Mouse (Mus musculus) MEL (cell line): Measurements from ENCODE around the gene Phb. TPM values are rescaled to one million over a fixed set of nuclear protein-coding genes. Genes with fewer than 3 reads are reported as not detected.

Experiments used
- DNase-seq: peaks from one replicate; pipeline ENCODE4 v3.0.0; 2011; ENCODE audit warnings: low read depth, low spot score
- H3K27ac ChIP-seq: 2 replicates; pipeline ENCODE4 v1.5.1; 2012; ENCODE audit warnings: low read depth, mild to moderate bottlenecking, control low read depth, low read length, moderate library complexity; ENCODE audit not compliant: control insufficient read depth
- H3K27me3 ChIP-seq, 2 experiments: fragments of 150-350 bp in 1 of 2; sonication (generic) in 1 of 2; 2 replicates each; pipeline ENCODE4 v1.6.1; 2012; ENCODE audit warnings: low read length in 2 of 2, mild to moderate bottlenecking in 2 of 2, improper control_type of control experiment in 1 of 2, moderate library complexity in 1 of 2; ENCODE audit not compliant: insufficient read depth in 2 of 2, control insufficient read depth in 1 of 2
- H3K36me3 ChIP-seq, 2 experiments: 2 replicates each; pipeline ENCODE4 v1.6.1; 2012 to 2014; ENCODE audit warnings: low read length in 2 of 2, improper control_type of control experiment in 1 of 2, inconsistent platforms in 1 of 2, mild to moderate bottlenecking in 1 of 2; ENCODE audit not compliant: insufficient read depth in 2 of 2, control insufficient read depth in 1 of 2
- H3K4me1 ChIP-seq, 2 experiments: fragments of 150-350 bp in 1 of 2; sonication (generic) in 1 of 2; 2 replicates each; pipeline ENCODE4 v1.6.1; 2012; ENCODE audit warnings: low read length in 2 of 2, improper control_type of control experiment in 1 of 2, mild to moderate bottlenecking in 1 of 2; ENCODE audit not compliant: insufficient read depth in 2 of 2, control insufficient read depth in 1 of 2
- H3K4me3 ChIP-seq, 2 experiments: fragments of 150-350 bp in 1 of 2; sonication (generic) in 1 of 2; 2 replicates each; pipeline ENCODE4 v1.5.1; 2012; ENCODE audit warnings: low read depth in 2 of 2, low read length in 2 of 2, mild to moderate bottlenecking in 2 of 2, moderate library complexity in 2 of 2, control low read depth in 1 of 2, improper control_type of control experiment in 1 of 2; ENCODE audit not compliant: control insufficient read depth in 1 of 2, insufficient read depth in 1 of 2
- H3K79me2 ChIP-seq: 2 replicates; pipeline ENCODE4 v1.6.1; 2012; ENCODE audit warnings: mild to moderate bottlenecking, low read length, moderate library complexity; ENCODE audit not compliant: control insufficient read depth, poor library complexity, insufficient read depth
- H3K9ac ChIP-seq: 2 replicates; pipeline ENCODE4 v1.6.1; 2012; ENCODE audit warnings: low read depth, mild to moderate bottlenecking, control low read depth, low read length, moderate library complexity; ENCODE audit not compliant: control insufficient read depth, poor library complexity, severe bottlenecking
- H3K9me3 ChIP-seq: fragments of 150-350 bp; sonication (generic); replicated peaks from 2 replicates; pipeline ENCODE4 v1.6.1; 2012; ENCODE audit warnings: mild to moderate bottlenecking, low read length, improper control_type of control experiment, moderate library complexity; ENCODE audit not compliant: insufficient read depth
- BHLHE40 ChIP-seq: IDR thresholded peaks from 2 replicates; pipeline ENCODE4 v1.6.1; 2012; ENCODE audit warnings: low read depth, mild to moderate bottlenecking, inconsistent platforms, low read length, improper control_type of control experiment, borderline replicate concordance
- CHD1 ChIP-seq: IDR thresholded peaks from 2 replicates; pipeline ENCODE4 v1.6.1; 2012; ENCODE audit warnings: low read depth, mild to moderate bottlenecking, inconsistent platforms, low read length, improper control_type of control experiment
- CHD2 ChIP-seq: IDR thresholded peaks from 2 replicates; pipeline ENCODE4 v1.6.1; 2011; ENCODE audit warnings: low read length, improper control_type of control experiment
- CTCF ChIP-seq, 3 experiments: IDR thresholded peaks in 2 of 3; conservative IDR thresholded peaks in 1 of 3; 2 replicates each; pipeline ENCODE4 v1.5.1; 2011 to 2012; ENCODE audit warnings: low read length in 3 of 3, low read depth in 2 of 3, mild to moderate bottlenecking in 2 of 3, improper control_type of control experiment in 1 of 3, inconsistent platforms in 1 of 3, mixed read lengths in 1 of 3, moderate library complexity in 1 of 3; ENCODE audit not compliant: control insufficient read depth in 1 of 3, insufficient read depth in 1 of 3, poor library complexity in 1 of 3, severe bottlenecking in 1 of 3
- E2F4 ChIP-seq: IDR thresholded peaks from 2 replicates; pipeline ENCODE4 v1.6.1; 2011; ENCODE audit warnings: low read depth, low read length, improper control_type of control experiment, borderline replicate concordance
- ELF1 ChIP-seq: IDR thresholded peaks from 2 replicates; pipeline ENCODE4 v1.6.1; 2014; ENCODE audit warnings: low read depth, mild to moderate bottlenecking, inconsistent platforms, low read length, improper control_type of control experiment, moderate library complexity
- EP300 ChIP-seq, 2 experiments: IDR thresholded peaks; 2 replicates each; pipeline ENCODE4 v1.6.1; 2011; ENCODE audit warnings: improper control_type of control experiment in 2 of 2, low read length in 2 of 2, low read depth in 1 of 2, mild to moderate bottlenecking in 1 of 2
- ETS1 ChIP-seq: IDR thresholded peaks from 2 replicates; pipeline ENCODE4 v1.6.1; 2012; ENCODE audit warnings: low read depth, mild to moderate bottlenecking, inconsistent platforms, low read length, improper control_type of control experiment, moderate library complexity
- GABPA ChIP-seq: IDR thresholded peaks from 2 replicates; pipeline ENCODE4 v1.6.1; 2012; ENCODE audit warnings: low read depth, mild to moderate bottlenecking, inconsistent platforms, low read length, improper control_type of control experiment, moderate library complexity
- GATA1 ChIP-seq: IDR thresholded peaks from 2 replicates; pipeline ENCODE4 v1.6.1; 2011; ENCODE audit warnings: low read depth, low read length, improper control_type of control experiment
- HCFC1 ChIP-seq: IDR thresholded peaks from 2 replicates; pipeline ENCODE4 v1.6.1; 2012; ENCODE audit warnings: low read depth, mild to moderate bottlenecking, inconsistent platforms, low read length, improper control_type of control experiment, moderate library complexity
- JUND ChIP-seq: IDR thresholded peaks from 2 replicates; pipeline ENCODE4 v1.6.1; 2011; ENCODE audit warnings: low read depth, mild to moderate bottlenecking, improper control_type of control experiment, low read length
- KAT2A ChIP-seq: conservative IDR thresholded peaks from 2 replicates; pipeline ENCODE4 v1.6.1; 2012; ENCODE audit warnings: low read depth, low read length, improper control_type of control experiment, inconsistent platforms
- MAFK ChIP-seq: IDR thresholded peaks from 2 replicates; pipeline ENCODE4 v1.6.1; 2011; ENCODE audit warnings: low read depth, mild to moderate bottlenecking, low read length, improper control_type of control experiment, borderline replicate concordance
- MAX ChIP-seq: IDR thresholded peaks from 2 replicates; pipeline ENCODE4 v1.6.1; 2011; ENCODE audit warnings: low read length, improper control_type of control experiment
- MAZ ChIP-seq: IDR thresholded peaks from 2 replicates; pipeline ENCODE4 v1.6.1; 2012; ENCODE audit warnings: low read depth, mild to moderate bottlenecking, inconsistent platforms, low read length, improper control_type of control experiment
- MEF2A ChIP-seq: IDR thresholded peaks from 2 replicates; pipeline ENCODE4 v1.6.1; 2014; ENCODE audit warnings: low read depth, mild to moderate bottlenecking, inconsistent platforms, low read length, improper control_type of control experiment; ENCODE audit not compliant: poor library complexity, insufficient replicate concordance, severe bottlenecking; ENCODE audit errors: extremely low read depth
- MXI1 ChIP-seq: IDR thresholded peaks from 2 replicates; pipeline ENCODE4 v1.6.1; 2011; ENCODE audit warnings: mild to moderate bottlenecking, low read depth, low read length, improper control_type of control experiment
- MYB ChIP-seq: IDR thresholded peaks from 2 replicates; pipeline ENCODE4 v1.6.1; 2011; ENCODE audit warnings: mild to moderate bottlenecking, low read depth, low read length, improper control_type of control experiment
- MYC ChIP-seq: IDR thresholded peaks from 2 replicates; pipeline ENCODE4 v1.6.1; 2011; ENCODE audit warnings: low read depth, mild to moderate bottlenecking, low read length, improper control_type of control experiment, moderate library complexity
- NRF1 ChIP-seq: IDR thresholded peaks from 2 replicates; pipeline ENCODE4 v1.6.1; 2014; ENCODE audit warnings: low read depth, mild to moderate bottlenecking, inconsistent platforms, low read length, improper control_type of control experiment, moderate library complexity; ENCODE audit not compliant: poor library complexity, insufficient read depth, severe bottlenecking
- POLR2A ChIP-seq, 2 experiments: IDR thresholded peaks; 2 replicates each; pipeline ENCODE4 v1.6.1; 2011 to 2012; ENCODE audit warnings: low read length in 2 of 2, mild to moderate bottlenecking in 2 of 2, control low read depth in 1 of 2, improper control_type of control experiment in 1 of 2, low read depth in 1 of 2, moderate library complexity in 1 of 2; ENCODE audit not compliant: control insufficient read depth in 1 of 2, insufficient read depth in 1 of 2, poor library complexity in 1 of 2
- POLR2AphosphoS2 ChIP-seq: IDR thresholded peaks from 2 replicates; pipeline ENCODE4 v1.6.1; 2011; ENCODE audit warnings: low read length, improper control_type of control experiment
- POLR2AphosphoS5 ChIP-seq: IDR thresholded peaks from 2 replicates; pipeline ENCODE4 v1.6.1; 2012; ENCODE audit warnings: low read depth, borderline replicate concordance, mild to moderate bottlenecking, inconsistent platforms, low read length, moderate library complexity, mixed read lengths
- RAD21 ChIP-seq: IDR thresholded peaks from 2 replicates; pipeline ENCODE4 v1.6.1; 2011; ENCODE audit warnings: mild to moderate bottlenecking, low read depth, low read length, improper control_type of control experiment
- RCOR1 ChIP-seq: IDR thresholded peaks from 2 replicates; pipeline ENCODE4 v1.6.1; 2012; ENCODE audit warnings: low read depth, mild to moderate bottlenecking, inconsistent platforms, low read length, improper control_type of control experiment
- SIN3A ChIP-seq: IDR thresholded peaks from 2 replicates; pipeline ENCODE4 v1.6.1; 2012; ENCODE audit warnings: low read length, improper control_type of control experiment, inconsistent platforms
- SMC3 ChIP-seq: IDR thresholded peaks from 2 replicates; pipeline ENCODE4 v1.6.1; 2011; ENCODE audit warnings: low read depth, low read length, improper control_type of control experiment
- TAL1 ChIP-seq: IDR thresholded peaks from 2 replicates; pipeline ENCODE4 v1.6.1; 2012; ENCODE audit warnings: mild to moderate bottlenecking, inconsistent platforms, low read length, moderate library complexity, mixed read lengths
- TBP ChIP-seq: IDR thresholded peaks from 2 replicates; pipeline ENCODE4 v1.8.0; 2011; ENCODE audit warnings: low read depth, low read length, improper control_type of control experiment
- TCF12 ChIP-seq: IDR thresholded peaks from 2 replicates; pipeline ENCODE4 v1.6.1; 2014; ENCODE audit warnings: low read depth, mild to moderate bottlenecking, inconsistent platforms, low read length, improper control_type of control experiment, moderate library complexity
- USF1 ChIP-seq: IDR thresholded peaks from 2 replicates; pipeline ENCODE4 v1.6.1; 2014; ENCODE audit warnings: low read depth, mild to moderate bottlenecking, inconsistent platforms, low read length, improper control_type of control experiment, moderate library complexity
- USF2 ChIP-seq, 2 experiments: IDR thresholded peaks; 2 replicates each; pipeline ENCODE4 v1.6.1; 2011 to 2012; ENCODE audit warnings: improper control_type of control experiment in 2 of 2, low read length in 2 of 2, borderline replicate concordance in 1 of 2, inconsistent platforms in 1 of 2, low read depth in 1 of 2, mild to moderate bottlenecking in 1 of 2; ENCODE audit not compliant: insufficient read depth in 1 of 2
- ZC3H11A ChIP-seq: IDR thresholded peaks from 2 replicates; pipeline ENCODE4 v1.6.1; 2012; ENCODE audit warnings: low read depth, mild to moderate bottlenecking, inconsistent platforms, low read length, improper control_type of control experiment
- ZKSCAN1 ChIP-seq: IDR thresholded peaks from 2 replicates; pipeline ENCODE4 v1.6.1; 2012; ENCODE audit warnings: low read depth, mild to moderate bottlenecking, inconsistent platforms, low read length, improper control_type of control experiment, moderate library complexity
- ZMIZ1 ChIP-seq: IDR thresholded peaks from 2 replicates; pipeline ENCODE4 v1.6.1; 2012; ENCODE audit warnings: low read depth, mild to moderate bottlenecking, inconsistent platforms, low read length, improper control_type of control experiment, moderate library complexity
- ZNF384 ChIP-seq: IDR thresholded peaks from 2 replicates; pipeline ENCODE4 v1.6.1; 2012; ENCODE audit warnings: low read depth, mild to moderate bottlenecking, inconsistent platforms, low read length, improper control_type of control experiment
- polyA plus RNA-seq, 2 experiments: library from polyadenylated mRNA; stranded (reverse) in 1 of 2; unstranded in 1 of 2; fragments of >175 nt in 1 of 2; fragments of >200 nt in 1 of 2; gene quantifications; 2 replicates each; pipeline versions ENCODE4 v1.2.1 to v1.2.4; 2012; ENCODE audit warnings: low replicate concordance in 2 of 2, low read depth in 1 of 2; ENCODE audit not compliant: insufficient read length in 2 of 2, insufficient read depth in 1 of 2, missing spikeins in 1 of 2
- total RNA-seq: library from RNA; depleted of rRNA; stranded (reverse); fragments of 300-350 nt; gene quantifications from 2 replicates; pipeline ENCODE4 v1.2.3, GENCODE M21; 2012

Gene Phb
- total and polyA plus RNA-seq, 3 experiments = 302 to 788 TPM; not detected in 1

DNA sequence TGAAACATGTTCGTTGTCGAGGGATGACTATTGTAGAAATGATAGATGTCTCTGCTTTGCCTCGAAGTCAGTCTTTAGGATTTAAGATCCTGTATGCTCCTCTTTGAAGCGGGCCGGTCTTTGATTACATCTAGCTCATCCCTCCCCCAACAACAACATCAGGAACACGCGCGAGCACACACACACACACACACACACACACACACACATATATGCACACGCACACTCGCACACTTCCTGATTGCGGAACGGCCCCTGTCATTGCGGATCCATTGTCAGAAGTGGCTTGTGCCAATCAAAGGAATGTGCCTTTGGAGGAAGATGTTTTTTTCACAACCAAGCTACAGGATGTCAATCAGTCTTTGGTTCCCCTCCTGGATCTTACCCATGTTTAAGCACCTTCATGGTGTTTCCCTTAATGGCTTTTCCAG, 47.1 kb downstream of the Phb start:
- no peaks in the 10 kb centered on the region for H3K27me3 ChIP-seq
- peaks cover 4 to 47% of the 10 kb centered on the region in 2 experiments; a peak in 3 of 4 replicates for H3K36me3 ChIP-seq
- H3K9ac ChIP-seq = peak overlapping the region; percentile 93
- DNase-seq = peak; percentile 88
- H3K27ac ChIP-seq = peak overlapping the region; percentile 87
- H3K9me3 ChIP-seq = no peaks in the 10 kb centered on the region
- peaks cover 16 to 34% of the 10 kb centered on the region in 2 experiments for H3K4me1 ChIP-seq
- H3K79me2 ChIP-seq = peaks cover 54% of the 10 kb centered on the region
- peak overlapping the region; percentile 86 to 91 for H3K4me3 ChIP-seq
- TF ChIP-seq ZNF384 (peak; percentile 87), MAZ (peak; percentile 67; the same call in 1 of the 2 replicates), POLR2A (IDR thresholded peaks at IDR 0.05; ENCODE audit: control insufficient read depth in 1 of 2, insufficient read depth in 1 of 2, low read depth in 1 of 2, low read length in 2 of 2, poor library complexity in 1 of 2) (peak; percentile 38 to 47; a peak in 2 of 4 replicates), E2F4 (0 out of 2 replicates have a peak, but pooled peaks have one; percentile 42), MYB (no peak), EP300 (IDR thresholded peaks at IDR 0.05; ENCODE audit: low read depth in 1 of 2, low read length in 2 of 2) (peak; percentile 47 to 57; a peak in 3 of 4 replicates), TBP (peak; percentile 47), ZMIZ1 (no peak; the same call in 1 of the 2 replicates), BHLHE40 (peak; percentile 66; the same call in 1 of the 2 replicates), SIN3A (peak; percentile 93), POLR2AphosphoS2 (peak; percentile 24; the same call in 1 of the 2 replicates), GATA1 (0 out of 2 replicates have a peak, but pooled peaks have one; percentile 7), CTCF (IDR thresholded peaks at IDR 0.05 in 2 of 3, conservative IDR thresholded peaks at IDR 0.05 in 1 of 3; ENCODE audit: control insufficient read depth in 1 of 3, insufficient read depth in 1 of 3, low read depth in 2 of 3, low read length in 3 of 3, poor library complexity in 1 of 3, severe bottlenecking in 1 of 3) (no peak), ZC3H11A (no peak), ZKSCAN1 (no peak), USF2 (IDR thresholded peaks at IDR 0.05; ENCODE audit: borderline replicate concordance in 1 of 2, insufficient read depth in 1 of 2, low read depth in 1 of 2, low read length in 2 of 2) (no peak), ETS1 (peak; percentile 43), KAT2A (no peak), CHD1 (no peak; the same call in none of the 2 replicates), HCFC1 (peak; percentile 60; the same call in 1 of the 2 replicates), RAD21 (no peak), MAFK (no peak), MEF2A (no peak), TAL1 (no peak), CHD2 (0 out of 2 replicates have a peak, but pooled peaks have one; percentile 22), MXI1 (peak; percentile 95), USF1 (no peak), GABPA (no peak), MYC (peak; percentile 90), TCF12 (peak; percentile 54; the same call in 1 of the 2 replicates), JUND (no peak), ELF1 (peak; percentile 84), NRF1 (0 out of 2 replicates have a peak, but pooled peaks have one; percentile 38), RCOR1 (peak; percentile 70), POLR2AphosphoS5 (no peak), SMC3 (no peak), MAX (peak; percentile 78)
